Mouse (Mus musculus) G1E (cell line): ENCODE data around the gene Ppm1m. TPM values are rescaled to one million over a fixed set of nuclear protein-coding genes. Genes with fewer than 3 reads are reported as not detected.
"Not testable (repeated sequence)": the region's sequence is repeated elsewhere in the genome, so short reads cannot be mapped to it uniquely, and the experiment has no call there.

ENCODE experiments used
- ATAC-seq: 2 replicates; pipeline ENCODE4 v1.8.0; 2016; ENCODE audit warnings: mild to moderate bottlenecking; ENCODE audit not compliant: insufficient number of reproducible peaks, poor library complexity, low FRiP score, severe bottlenecking; ENCODE audit errors: extremely low read depth
- DNase-seq: peaks from one replicate; pipeline ENCODE4 v3.0.0; 2012; ENCODE audit warnings: low spot score
- H3K27me3 ChIP-seq: 2 replicates; pipeline ENCODE4 v1.6.1; 2012; ENCODE audit warnings: mild to moderate bottlenecking, low read length, inconsistent platforms; ENCODE audit not compliant: insufficient read depth
- H3K36me3 ChIP-seq: replicated peaks from 2 replicates; pipeline ENCODE3; 2012; ENCODE audit warnings: mild to moderate bottlenecking, inconsistent platforms
- H3K4me1 ChIP-seq: 2 replicates; pipeline ENCODE4 v1.6.1; 2012; ENCODE audit warnings: low read depth, low read length, inconsistent platforms, mixed read lengths; ENCODE audit not compliant: insufficient read depth
- H3K4me3 ChIP-seq: 2 replicates; pipeline ENCODE4 v1.5.1; 2012; ENCODE audit warnings: low read depth, mild to moderate bottlenecking, inconsistent platforms, low read length, moderate library complexity, mixed read lengths
- H3K9me3 ChIP-seq: replicated peaks from 2 replicates; pipeline ENCODE4 v1.6.1; 2012; ENCODE audit warnings: inconsistent platforms
- CTCF ChIP-seq: IDR thresholded peaks from 2 replicates; pipeline ENCODE4 v1.5.1; 2012; ENCODE audit warnings: low read depth, low read length, inconsistent platforms, mixed read lengths
- GATA1 ChIP-seq: IDR thresholded peaks from 2 replicates; pipeline ENCODE4 v1.6.1; 2012; ENCODE audit warnings: borderline replicate concordance, low read length, inconsistent platforms, mixed read lengths
- GATA2 ChIP-seq: IDR thresholded peaks from 2 replicates; pipeline ENCODE4 v1.6.1; 2012; ENCODE audit warnings: low read depth, low read length, inconsistent platforms, borderline replicate concordance
- POLR2AphosphoS5 ChIP-seq: IDR thresholded peaks from 2 replicates; pipeline ENCODE4 v1.6.1; 2012; ENCODE audit warnings: low read depth, low read length, inconsistent platforms; ENCODE audit not compliant: insufficient replicate concordance
- TAL1 ChIP-seq: conservative IDR thresholded peaks from 2 replicates; pipeline ENCODE4 v1.6.1; 2012; ENCODE audit warnings: low read depth, low read length, inconsistent platforms, mixed read lengths
- polyA plus RNA-seq: library from polyadenylated mRNA; stranded (reverse); fragments of >175 nt; gene quantifications from 2 replicates; pipeline ENCODE4 v1.2.3, GENCODE M21; 2012
- total RNA-seq, 2 experiments: library from RNA; stranded (forward) in 1 of 2; stranded (reverse) in 1 of 2; fragments of 200-1000 nt in 1 of 2; fragments of >200 nt in 1 of 2; fragmentation: Nextera tagmentation in 1 of 2; gene quantifications; 2 replicates each; pipeline ENCODE4 v1.2.3; 2014 to 2017

Gene Ppm1m
- total and polyA plus RNA-seq, 3 experiments = 9.4 to 18.5 (median 14.4) TPM

DNA sequence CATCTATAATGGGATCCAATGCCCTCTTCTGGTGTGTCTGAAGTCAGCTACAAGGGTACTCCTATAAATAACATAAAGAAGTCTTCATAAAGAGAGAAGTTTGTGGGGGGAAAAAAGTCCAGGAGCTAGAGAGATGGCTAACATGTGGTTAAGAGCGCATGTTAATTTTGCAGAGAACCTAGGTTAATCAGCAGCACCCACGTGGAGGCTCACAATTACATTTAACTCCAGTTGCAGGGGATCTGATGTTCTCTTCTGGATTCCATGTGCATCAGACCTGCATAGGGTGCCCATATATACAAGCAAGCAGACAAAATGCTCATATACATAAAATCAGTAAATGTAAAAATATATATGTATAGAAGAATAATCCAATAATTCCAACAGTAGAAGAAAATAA lies 26.2 kb downstream of the Ppm1m start:
- peaks cover 43% of the 10 kb centered on the region for H3K36me3 ChIP-seq
- peak overlapping the region; percentile 88; the same call in 1 of the 2 replicates for H3K4me3 ChIP-seq
- TF ChIP-seq GATA2 (no peak), POLR2AphosphoS5 (no peak), CTCF (no peak), TAL1 (no peak), GATA1 (no peak)
- H3K4me1 ChIP-seq = peaks cover 55% of the 10 kb centered on the region
- H3K27me3 ChIP-seq = no peaks in the 10 kb centered on the region
- ATAC-seq (no peak), DNase-seq (no peak)
- no peaks in the 10 kb centered on the region for H3K9me3 ChIP-seq

DNA sequence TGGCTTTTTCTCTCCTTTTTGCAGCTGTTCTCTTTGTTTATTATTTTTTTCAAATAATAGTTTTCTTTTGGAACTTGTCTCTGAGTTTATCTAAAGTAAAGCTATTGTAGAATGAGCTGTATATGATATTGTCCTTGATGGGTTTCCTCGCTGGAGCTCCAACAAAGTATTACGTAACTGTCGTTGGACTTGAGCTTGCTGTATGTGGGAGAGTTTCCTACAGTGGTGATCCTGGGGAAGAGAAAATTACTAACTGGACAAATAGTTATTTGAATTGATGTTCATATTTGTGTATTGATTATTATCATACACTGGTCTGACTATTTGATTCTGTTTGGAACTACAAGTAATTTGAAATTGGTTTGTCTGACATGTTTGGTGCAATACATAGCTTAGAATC lies 27.0 kb downstream of the Ppm1m start:
- no peak for DNase-seq
- Histone ChIP-seq H3K9me3 (no peaks in the 10 kb centered on the region), H3K4me3 (peak overlapping the region; percentile 88), H3K4me1 (peaks cover 51% of the 10 kb centered on the region), H3K27me3 (no peaks in the 10 kb centered on the region), H3K36me3 (peaks cover 35% of the 10 kb centered on the region)
- ATAC-seq = no peak
- no peak for TF ChIP-seq TAL1
- no peak for TF ChIP-seq GATA1
- TF ChIP-seq CTCF = no peak
- no peak for TF ChIP-seq POLR2AphosphoS5
- no peak for TF ChIP-seq GATA2

DNA sequence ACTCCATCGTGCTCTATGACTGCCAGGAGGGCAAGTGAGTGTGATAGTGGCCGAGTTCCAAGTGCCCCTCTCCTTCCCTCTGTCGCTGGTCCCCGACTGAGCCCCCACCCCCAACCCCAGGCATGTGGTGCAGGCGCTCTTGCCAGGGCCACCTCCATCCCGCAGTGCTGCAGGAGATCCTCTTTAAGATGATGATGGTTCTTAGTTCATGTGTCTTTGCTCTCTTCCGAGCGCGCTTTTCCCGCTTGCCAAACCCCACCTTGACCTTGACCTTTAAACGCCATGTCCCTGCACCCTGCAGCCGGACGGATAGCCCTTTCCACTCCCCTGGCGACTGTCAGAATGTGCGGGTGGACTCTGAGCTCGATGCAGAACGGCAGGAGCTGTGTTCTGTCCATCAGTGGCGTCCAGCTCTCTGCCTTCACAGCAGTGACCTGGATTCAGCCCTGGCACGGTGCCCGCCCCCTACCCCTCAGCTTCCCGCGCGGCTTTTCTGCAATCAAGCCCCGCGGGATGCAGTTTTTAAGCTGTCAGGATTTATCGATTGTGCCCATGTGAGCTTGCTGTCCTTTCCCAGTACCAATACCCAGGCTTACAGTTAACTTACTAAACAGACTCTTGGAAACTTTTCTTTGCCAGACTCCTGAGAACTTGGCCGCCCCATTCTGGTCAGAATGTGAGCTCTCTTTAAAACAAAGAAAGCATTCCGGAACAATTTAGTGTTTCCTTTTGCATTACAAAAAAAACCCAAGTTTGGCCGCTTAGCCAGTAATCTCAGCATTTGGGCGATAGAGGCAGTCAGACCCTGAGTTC lies 28.0 kb downstream of the Ppm1m start:
- Histone ChIP-seq H3K4me3 (peak overlapping the region; percentile 88), H3K4me1 (peaks cover 43% of the 10 kb centered on the region), H3K36me3 (peaks cover 25% of the 10 kb centered on the region), H3K27me3 (no peaks in the 10 kb centered on the region), H3K9me3 (no peaks in the 10 kb centered on the region)
- no peak for TF ChIP-seq POLR2AphosphoS5
- TF ChIP-seq CTCF = no peak
- TF ChIP-seq GATA2 = no peak
- TF ChIP-seq GATA1 = no peak
- TF ChIP-seq TAL1 = no peak
- ATAC-seq (no peak; the same call in 1 of the 2 replicates), DNase-seq (peak; percentile 52)

DNA sequence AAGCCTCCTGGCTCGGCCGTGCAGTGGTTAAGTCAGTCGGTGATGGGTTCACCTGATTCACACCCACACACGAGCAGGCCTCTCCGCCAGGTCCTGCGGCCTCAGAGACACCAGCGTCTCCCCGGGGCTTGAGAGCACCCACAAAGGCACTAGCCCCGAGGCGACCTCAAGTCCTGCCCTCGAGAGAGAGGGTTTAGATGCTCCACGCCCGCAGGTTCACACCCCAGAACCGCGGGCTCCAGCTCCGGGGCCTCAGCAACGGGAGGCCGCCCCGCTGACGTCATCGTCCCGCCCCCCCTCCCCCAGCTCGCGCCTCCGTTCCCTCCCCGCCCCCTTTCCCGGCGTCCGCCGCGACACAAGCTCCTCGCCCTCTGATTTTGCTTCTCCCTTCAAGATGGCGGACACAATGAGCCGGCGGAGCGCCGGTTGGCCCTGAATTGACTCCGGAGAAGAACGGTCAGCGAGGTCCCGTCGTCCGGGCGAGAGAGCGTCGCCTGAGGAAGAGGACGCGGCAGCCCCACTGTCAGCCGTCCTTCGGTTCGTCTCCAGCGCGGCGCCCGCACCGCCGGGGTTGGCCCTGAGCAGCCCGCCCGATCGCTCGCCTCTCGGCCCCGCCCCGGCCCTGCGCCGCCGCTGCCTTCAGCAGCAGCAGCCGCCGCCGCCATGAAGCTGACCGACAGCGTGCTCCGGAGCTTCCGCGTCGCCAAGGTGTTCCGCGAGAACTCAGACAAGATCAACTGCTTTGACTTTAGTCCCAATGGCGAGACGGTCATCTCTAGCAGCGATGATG lies 28.8 kb downstream of the Ppm1m start, which contains the start of gene Wdr82:
TSS of gene Wdr82 (plus strand) at position 373 of the 790 bp plus-strand sequence.
- no peaks in the 10 kb centered on the region for H3K27me3 ChIP-seq
- H3K36me3 ChIP-seq = peaks cover 17% of the 10 kb centered on the region
- peaks cover 35% of the 10 kb centered on the region for H3K4me1 ChIP-seq
- no peak for TF ChIP-seq POLR2AphosphoS5
- TF ChIP-seq TAL1 = no peak
- no peak for TF ChIP-seq CTCF
- no peak for TF ChIP-seq GATA1
- TF ChIP-seq GATA2 = no peak
- peak within 1 kb of the TSS; percentile 88 for H3K4me3 ChIP-seq
- DNase-seq (peak; percentile 97), ATAC-seq (peak; percentile 81)
- no peaks in the 10 kb centered on the region for H3K9me3 ChIP-seq

DNA sequence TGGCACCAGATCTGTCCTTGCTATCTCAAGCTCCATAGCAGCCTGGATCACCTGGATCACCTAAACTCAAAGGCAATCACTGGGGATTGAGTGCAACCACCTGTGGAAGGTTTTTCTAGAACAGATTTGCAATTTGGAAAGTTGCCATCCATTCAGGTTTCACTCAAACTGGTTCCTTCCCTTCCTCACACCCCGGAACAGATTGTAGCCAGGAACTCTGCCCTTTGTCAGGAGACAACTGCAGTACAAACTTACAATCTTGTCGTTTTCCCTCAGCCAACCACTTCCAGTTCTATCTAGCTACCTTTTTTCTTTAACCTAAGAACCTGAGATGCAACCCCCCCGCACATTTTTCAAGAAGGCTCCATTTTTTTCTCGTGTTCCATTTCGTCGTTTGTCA lies 29.6 kb downstream of the Ppm1m start:
- H3K27me3 ChIP-seq = peaks cover 4% of the 10 kb centered on the region; the same call in 1 of the 2 replicates
- no peaks in the 10 kb centered on the region for H3K9me3 ChIP-seq
- H3K4me3 ChIP-seq = no peak overlapping the region
- TF ChIP-seq POLR2AphosphoS5 = no peak
- TF ChIP-seq TAL1 = no peak
- no peak for TF ChIP-seq CTCF
- TF ChIP-seq GATA1 = no peak
- TF ChIP-seq GATA2 = no peak
- H3K4me1 ChIP-seq = peaks cover 26% of the 10 kb centered on the region
- H3K36me3 ChIP-seq = peaks cover 14% of the 10 kb centered on the region
- ATAC-seq (no peak), DNase-seq (no peak)

DNA sequence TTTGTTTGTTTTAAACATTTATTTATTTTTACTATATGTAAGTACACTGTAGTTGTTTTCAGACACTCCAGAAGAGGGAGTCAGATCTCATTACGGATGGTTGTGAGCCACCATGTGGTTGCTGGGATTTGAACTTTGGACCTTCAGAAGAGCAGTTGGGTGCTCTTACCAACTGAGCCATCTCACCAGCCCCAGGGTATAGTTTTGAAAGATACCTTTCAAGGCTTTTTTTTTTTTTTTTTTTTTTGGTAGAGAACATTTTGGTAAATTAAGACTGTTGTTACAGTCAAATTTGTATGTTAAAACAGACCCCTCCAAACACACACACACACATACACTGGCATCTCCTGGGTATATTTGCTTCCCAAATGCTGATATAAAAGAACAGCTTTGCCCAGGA lies 30.5 kb downstream of the Ppm1m start:
- peaks cover 22% of the 10 kb centered on the region for H3K4me1 ChIP-seq
- not testable (repeated sequence) for H3K4me3 ChIP-seq, DNase-seq, H3K27me3 ChIP-seq, ATAC-seq, H3K36me3 ChIP-seq, H3K9me3 ChIP-seq
